Mouse (Mus musculus): ENCODE measurements around the gene Ntrk2.
"Not testable (repeated sequence)": the region's sequence is repeated elsewhere in the genome, so short reads cannot be mapped to it uniquely, and the experiment has no call there.

Gene Ntrk2

GRCm38 (mm10) chr13:59022251-59023042 lies 216.1 kb downstream of the Ntrk2 start:
- ATAC-seq (ENCODE audit: insufficient number of reproducible peaks, low FRiP score, low TSS enrichment): peak; percentile 65; the same call in 1 of the 2 replicates

- no peak for ATAC-seq (ENCODE audit: insufficient number of reproducible peaks, low FRiP score, low TSS enrichment)
Measured at GRCm38 (mm10) chr13:59025653-59026052, 219.3 kb downstream of the Ntrk2 start.

DNA sequence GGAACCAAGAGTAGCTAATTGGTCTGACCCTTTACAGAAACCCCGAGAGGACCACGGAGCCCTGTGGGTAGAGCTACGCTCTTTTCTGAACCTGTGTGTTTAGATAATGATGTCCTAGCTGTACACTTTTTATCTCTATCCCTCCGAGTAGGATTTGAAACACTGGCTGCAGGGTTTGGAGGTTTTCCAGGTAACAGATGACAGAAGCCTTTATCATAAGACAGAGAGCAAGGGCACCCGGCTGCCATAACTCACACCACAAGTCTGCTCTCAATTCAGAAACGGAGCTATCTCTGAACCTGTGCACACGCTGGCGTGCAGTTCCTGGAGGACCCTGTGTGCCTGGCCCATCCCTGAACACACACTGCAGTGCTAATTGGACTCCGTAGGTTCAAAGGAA lies 221.1 kb downstream of the Ntrk2 start:
- no peak for ATAC-seq (ENCODE audit: insufficient number of reproducible peaks, low FRiP score, low TSS enrichment)

DNA sequence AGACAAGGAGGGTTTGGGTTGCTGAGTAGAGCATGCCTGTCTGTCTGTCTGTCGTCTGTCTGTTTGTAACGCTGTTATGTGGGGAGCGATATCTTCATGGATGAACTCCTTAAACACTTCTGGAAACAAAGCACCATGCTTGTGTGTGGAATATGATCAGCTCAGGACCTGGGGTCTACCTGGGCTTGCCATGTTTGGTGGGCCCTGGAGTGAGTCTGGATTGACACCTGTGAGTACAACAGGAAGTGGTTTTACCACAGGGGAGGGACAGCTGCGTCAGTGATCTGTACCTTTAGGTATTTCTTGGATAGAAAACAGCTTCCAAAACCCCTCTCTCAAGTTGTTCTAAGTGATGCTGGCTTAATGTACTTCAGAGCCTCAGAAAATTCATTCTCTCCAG lies 222.2 kb downstream of the Ntrk2 start:
- no peak for ATAC-seq (ENCODE audit: insufficient number of reproducible peaks, low FRiP score, low TSS enrichment)

- ATAC-seq (ENCODE audit: insufficient number of reproducible peaks, low FRiP score, low TSS enrichment): no peak
Measured at GRCm38 (mm10) chr13:59030574-59030973, 224.2 kb downstream of the Ntrk2 start.

DNA sequence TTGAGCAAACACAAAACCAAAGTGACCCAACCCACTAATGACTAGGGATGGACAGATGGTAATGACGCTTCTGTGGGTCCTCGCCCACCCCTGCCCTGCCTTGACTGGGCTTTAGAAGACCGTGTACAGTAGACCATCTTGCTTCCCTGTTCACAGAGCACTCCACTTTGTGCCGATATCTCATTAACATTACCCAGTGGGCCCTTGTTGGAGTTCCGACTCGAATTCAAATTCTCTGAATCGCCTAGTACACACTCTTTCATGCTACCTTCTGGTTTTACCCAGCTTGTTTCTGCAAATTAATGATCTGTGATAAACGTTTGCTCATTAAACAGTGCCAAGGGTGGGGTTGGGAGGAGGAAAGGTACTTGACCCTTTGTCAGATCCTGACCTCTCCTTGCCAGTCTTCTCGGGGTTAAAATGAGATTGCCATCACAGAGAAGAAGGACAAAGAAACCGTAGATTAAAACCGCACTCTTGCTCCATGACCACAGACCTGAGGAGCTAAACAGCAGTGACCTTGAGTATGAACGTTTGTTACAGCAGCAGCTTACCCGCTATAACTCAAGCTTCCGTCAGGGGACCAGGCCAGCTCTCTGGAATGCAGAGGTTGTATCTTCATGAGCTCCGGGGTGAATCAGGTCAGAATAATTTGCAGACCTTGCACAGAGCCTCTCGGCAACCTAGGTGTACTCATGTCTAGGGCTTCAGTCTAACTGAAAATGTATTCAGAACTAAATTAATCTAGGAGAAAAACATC lies 234.0 kb downstream of the Ntrk2 start:
- ATAC-seq (ENCODE audit: insufficient number of reproducible peaks, low FRiP score, low TSS enrichment): no peak

DNA sequence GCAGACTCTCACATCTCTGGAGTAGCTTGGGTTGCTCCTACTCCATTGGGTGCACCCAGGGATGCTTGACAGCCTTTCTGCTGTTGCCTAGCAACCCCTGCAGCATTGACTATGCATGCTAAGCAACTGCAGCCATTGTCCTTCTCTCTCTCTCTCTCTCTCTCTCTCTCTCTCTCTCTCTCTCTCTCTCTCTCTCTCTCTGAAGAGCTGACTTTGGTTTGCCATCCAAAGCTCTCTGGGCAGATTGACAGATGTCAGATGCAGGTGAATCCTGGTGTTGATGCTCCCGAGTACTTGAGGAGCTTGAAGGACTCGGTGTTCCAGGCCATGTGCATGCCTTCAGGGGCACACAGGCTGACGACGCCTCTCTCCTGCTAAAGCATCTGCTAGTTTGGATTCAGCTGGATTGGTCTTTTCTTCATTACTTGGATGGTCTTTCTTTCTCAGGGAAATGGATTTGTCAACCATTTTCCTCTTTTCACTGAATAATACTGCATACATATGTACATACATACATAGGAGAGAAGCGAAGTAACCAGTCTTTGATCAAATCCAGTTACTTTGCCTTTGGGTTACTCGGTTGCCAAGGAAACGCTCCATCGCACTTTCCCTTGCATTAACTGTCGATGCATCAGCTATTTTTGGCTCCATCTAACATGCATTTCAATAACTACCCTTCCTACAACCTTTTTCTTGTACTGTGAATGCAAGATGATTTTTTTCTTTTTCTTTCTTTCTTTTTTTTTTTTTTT lies 234.8 kb downstream of the Ntrk2 start:
- ATAC-seq (ENCODE audit: insufficient number of reproducible peaks, low FRiP score, low TSS enrichment): no peak

DNA sequence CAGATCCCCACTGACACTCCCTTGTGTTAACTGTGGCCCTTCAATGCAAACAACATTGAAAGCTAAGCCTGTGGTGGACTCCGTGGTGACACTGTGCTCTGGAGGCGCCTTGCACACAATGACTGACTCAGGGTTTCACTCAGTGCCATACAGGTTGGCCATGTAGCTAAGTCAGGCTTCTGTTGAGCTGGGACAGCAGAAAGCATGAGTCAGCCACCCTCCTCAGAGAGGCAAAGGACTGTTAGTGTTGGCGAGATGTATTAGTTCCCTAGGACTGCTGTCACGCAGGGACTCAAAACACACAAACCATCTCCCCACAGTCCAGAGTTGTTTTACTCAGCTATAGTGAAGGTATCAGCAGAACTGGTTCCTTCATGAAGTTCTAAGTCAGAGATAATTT lies 245.8 kb downstream of the Ntrk2 start:
- ATAC-seq (ENCODE audit: insufficient number of reproducible peaks, low FRiP score, low TSS enrichment): no peak

DNA sequence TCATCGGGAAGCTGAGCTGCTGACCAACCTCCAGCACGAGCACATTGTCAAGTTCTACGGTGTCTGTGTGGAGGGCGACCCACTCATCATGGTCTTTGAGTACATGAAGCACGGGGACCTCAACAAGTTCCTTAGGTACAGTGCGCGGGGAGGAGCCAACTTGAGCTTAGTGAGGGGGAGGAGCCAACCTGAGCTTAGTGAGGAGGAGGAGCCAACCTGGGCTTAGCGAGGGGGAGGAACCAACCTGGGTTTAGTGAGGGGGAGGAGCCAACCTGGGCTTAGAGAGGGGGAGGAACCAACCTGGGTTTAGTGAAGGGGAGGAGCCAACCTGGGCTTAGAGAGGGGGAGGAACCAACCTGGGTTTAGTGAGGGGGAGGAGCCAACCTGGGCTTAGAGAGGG lies 248.0 kb downstream of the Ntrk2 start:
- ATAC-seq (ENCODE audit: insufficient number of reproducible peaks, low FRiP score, low TSS enrichment): not testable (repeated sequence)

DNA sequence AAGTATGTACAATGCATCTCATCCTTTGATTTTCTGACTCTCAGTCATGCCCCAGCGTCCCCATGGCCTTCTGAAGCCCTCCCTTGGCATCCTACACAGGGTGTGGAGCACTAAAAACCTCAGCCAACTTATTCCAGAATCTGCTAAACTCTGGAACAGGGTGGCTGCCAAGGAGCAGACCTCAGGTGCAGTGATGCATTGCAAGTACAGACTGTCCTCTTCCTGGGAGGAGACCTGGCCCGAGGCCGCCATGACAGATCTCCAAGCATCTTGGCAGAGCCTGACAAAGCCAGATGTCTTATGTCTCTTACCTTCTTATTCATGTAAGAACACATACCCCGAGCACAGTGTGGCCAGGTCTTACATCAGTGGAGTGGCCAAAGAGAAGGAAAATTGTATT lies 250.5 kb downstream of the Ntrk2 start:
- no peak for ATAC-seq (ENCODE audit: insufficient number of reproducible peaks, low FRiP score, low TSS enrichment)

GRCm38 (mm10) chr13:59057886-59058285 lies 251.5 kb downstream of the Ntrk2 start:
- 0 out of 2 replicates have a peak, but pooled peaks have one; percentile 15 for ATAC-seq (ENCODE audit: insufficient number of reproducible peaks, low FRiP score, low TSS enrichment)

GRCm38 (mm10) chr13:59059118-59059517 lies 252.7 kb downstream of the Ntrk2 start:
- ATAC-seq (ENCODE audit: insufficient number of reproducible peaks, low FRiP score, low TSS enrichment): no peak

- ATAC-seq (ENCODE audit: insufficient number of reproducible peaks, low FRiP score, low TSS enrichment): no peak; the same call in 1 of the 2 replicates
Measured at GRCm38 (mm10) chr13:59065677-59066076, 259.3 kb downstream of the Ntrk2 start.

DNA sequence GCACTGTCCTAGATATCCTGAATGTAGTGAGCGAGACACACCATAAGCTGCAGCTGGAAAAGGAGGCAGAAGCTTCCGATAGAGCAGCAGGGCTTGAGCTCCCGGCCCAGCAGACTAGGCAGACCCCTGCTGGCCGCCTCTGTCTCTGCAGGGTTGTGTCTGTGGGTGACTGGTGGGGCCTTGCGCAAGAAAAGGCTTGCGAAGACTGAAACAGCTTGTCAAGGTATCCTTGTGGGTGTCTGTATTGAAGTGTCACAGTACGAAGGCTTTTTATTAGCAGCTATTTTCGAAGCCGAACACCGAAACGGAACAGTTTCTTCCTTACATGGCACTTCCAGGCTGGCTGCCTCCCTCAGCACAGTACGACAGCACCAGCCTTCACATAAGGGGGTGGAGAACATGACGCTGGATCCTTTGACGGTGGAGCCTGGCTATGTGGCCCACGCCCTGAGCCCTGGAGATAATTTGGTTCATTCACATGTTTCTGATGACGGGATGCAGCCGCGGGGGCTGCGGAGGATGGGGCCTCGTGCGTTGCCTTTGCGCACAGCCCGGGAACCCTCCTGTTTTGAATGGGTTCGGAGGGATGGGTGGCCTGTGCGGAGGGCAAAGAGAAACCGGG lies 267.4 kb downstream of the Ntrk2 start:
- peak; percentile 77 for ATAC-seq (ENCODE audit: insufficient number of reproducible peaks, low FRiP score, low TSS enrichment)

GRCm38 (mm10) chr13:59076489-59076888 lies 270.1 kb downstream of the Ntrk2 start:
- no peak for ATAC-seq (ENCODE audit: insufficient number of reproducible peaks, low FRiP score, low TSS enrichment)

- no peak for ATAC-seq (ENCODE audit: insufficient number of reproducible peaks, low FRiP score, low TSS enrichment)
Measured at GRCm38 (mm10) chr13:59079761-59080461, 273.5 kb downstream of the Ntrk2 start.

DNA sequence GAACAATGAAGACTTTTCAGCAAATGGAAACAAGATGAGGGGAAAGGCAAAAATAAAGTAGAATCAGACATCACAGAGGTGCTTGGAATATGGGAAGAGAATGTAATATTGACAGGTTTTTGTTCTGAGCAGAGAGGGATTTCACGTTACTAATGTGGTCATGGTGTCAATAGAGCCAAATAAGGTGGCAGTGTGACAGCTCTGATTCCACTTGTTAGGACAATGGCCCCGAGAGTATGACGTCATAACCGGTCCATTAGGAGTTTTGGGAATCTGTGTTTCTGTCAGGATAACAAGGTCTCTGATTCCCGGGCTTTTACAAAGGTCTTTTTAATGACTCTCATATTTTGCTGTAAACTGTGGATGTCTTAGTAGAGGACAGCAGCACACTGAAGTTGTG lies 274.1 kb downstream of the Ntrk2 start:
- ATAC-seq (ENCODE audit: insufficient number of reproducible peaks, low FRiP score, low TSS enrichment): no peak

DNA sequence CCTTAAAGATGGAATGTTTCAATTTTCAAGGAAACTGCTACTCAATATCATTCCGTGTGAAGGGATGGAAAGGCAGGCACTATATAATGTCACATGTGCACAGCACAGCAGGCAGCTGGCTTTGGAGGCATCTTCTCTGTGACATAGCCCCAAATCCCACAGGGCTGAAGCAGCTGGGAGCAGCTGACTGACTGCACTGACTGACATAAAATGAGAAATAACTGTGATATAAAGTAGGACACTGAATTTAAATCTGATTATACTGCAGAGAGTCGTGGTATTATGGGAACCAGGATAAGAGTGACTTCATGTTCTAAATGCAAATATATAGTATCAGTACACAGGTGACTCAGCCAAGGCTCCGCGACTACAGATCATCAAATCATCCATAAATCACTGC lies 282.6 kb downstream of the Ntrk2 start:
- ATAC-seq (ENCODE audit: insufficient number of reproducible peaks, low FRiP score, low TSS enrichment): no peak

DNA sequence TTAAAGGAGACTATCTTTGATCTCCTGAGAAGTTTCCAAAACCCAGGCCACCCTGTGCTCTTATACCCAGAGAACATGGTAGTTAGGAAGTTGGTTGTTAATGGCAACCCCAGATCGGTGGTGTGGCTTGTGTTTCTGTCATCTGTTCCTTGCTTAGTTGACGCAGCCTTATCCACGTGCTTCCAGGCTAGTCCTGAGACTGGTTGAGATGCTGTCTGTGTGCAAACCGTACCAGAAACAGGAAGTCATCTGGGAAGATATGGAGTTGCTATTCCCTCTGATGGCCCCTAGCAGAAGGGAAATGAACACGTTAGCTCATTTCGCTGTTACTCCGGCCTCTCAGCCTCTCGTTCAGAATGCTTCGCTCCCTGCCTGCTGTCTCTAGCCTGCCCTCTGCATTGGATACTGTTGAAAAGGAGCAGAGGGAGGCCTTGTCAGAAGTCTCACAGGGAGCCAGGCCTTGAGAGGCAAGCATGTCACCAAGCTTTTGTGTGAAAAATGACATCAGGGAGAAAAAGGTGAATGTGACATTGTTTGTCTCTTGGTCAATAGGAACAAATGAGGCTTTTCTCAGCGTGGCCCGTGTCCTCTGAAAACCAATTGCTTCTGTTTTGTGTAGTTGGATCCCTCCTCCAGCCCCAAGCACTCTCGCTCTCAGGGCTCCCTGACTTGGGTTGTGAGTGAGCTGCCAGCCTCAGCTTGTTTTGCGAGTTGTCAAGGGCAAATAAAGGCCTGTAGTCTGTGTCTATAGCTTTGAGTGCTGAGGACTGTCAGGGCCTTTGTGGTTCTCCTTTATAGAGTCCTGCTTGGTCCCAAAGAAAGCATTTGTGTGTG lies 285.0 kb downstream of the Ntrk2 start:
- no peak for ATAC-seq (ENCODE audit: insufficient number of reproducible peaks, low FRiP score, low TSS enrichment)
